14 mouse cellular contexts compared by ENCODE assay signal in the genomic region with DNA sequence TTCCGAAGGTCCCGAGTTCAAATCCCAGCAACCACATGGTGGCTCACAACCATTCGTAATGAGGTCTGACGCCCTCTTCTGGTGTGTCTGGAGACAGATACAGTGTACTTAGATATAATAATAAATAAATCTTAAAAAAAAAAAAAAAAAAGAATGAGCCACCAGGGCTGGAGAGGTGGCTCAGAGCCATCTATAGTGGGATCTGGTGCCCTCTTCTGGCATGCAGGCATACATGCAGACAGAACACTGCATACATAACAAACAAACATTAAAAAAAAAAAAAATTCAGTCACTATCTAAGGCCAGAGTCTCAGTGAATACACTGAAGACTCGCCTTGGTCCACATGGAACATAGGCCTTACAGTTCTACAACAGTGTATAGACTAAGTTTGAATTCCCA. TPM values are rescaled to one million over a fixed set of nuclear protein-coding genes. Genes with fewer than 3 reads are reported as not detected.
DNase-seq lines count a peak whose midpoint lies in the region; ATAC-seq and TF ChIP-seq lines count a peak whose summit lies in the region.
"Had no signal": no experiment of that assay in that cellular context is flagged by ENCODE, and none has a peak within 500 bp of the region (broad histone marks: within the 10 kb centered on the region; RNA-seq: fewer than 3 reads in every experiment).

No protein-coding gene starts in this region.

- peak; percentile 60 for DNase-seq in adrenal gland, postnatal 14 days
- no peak for DNase-seq in adrenal gland, adult (ENCODE audit: inconsistent age in 2 of 2, low spot score in 1 of 2)
- peak; percentile 46 to 52 for DNase-seq in kidney, postnatal 4 days
- peak; percentile 40 to 52 for DNase-seq in B cell, adult 2 months
- no peak for DNase-seq in urinary bladder, adult 18-20 months (ENCODE audit: low spot score in 2 of 2)

- no peak for TF ChIP-seq POLR2A in cortical plate, adult 2 months (IDR thresholded peaks at IDR 0.05; ENCODE audit: extremely low read depth, insufficient read depth, low read length)

- H3K4me2 ChIP-seq in kidney, embryonic 16.5 days (replicated peaks; ENCODE audit: low read depth, low read length): no peak overlapping the region
- H3K4me2 ChIP-seq in hindbrain, embryonic 16.5 days (ENCODE audit: low read length): no peak overlapping the region
- H3K4me2 ChIP-seq: embryonic facial prominence, embryonic 13.5 days; hindbrain, embryonic 15.5 days had no signal

- no peak for ATAC-seq in kidney, embryonic 16.5 days (ENCODE audit: low FRiP score, low TSS enrichment)
- ATAC-seq in hindbrain, embryonic 16.5 days: no peak

- WGBS in kidney, embryonic 16.5 days: 79% methylated on average over 5 of the region's 5 CpGs
- WGBS in hindbrain, embryonic 16.5 days: 78% methylated on average over 5 of the region's 5 CpGs

- H3K9me3 ChIP-seq in kidney, embryonic 16.5 days (ENCODE audit: low read length): no peaks in the 10 kb centered on the region
- H3K9me3 ChIP-seq in hindbrain, embryonic 16.5 days (ENCODE audit: control insufficient read depth, low read length): no peaks in the 10 kb centered on the region
- H3K9me3 ChIP-seq: embryonic facial prominence, embryonic 13.5 days; hindbrain, embryonic 15.5 days had no signal

- peak; percentile 36; the same call in 1 of the 2 replicates for TF ChIP-seq CTCF in cortical plate, adult 2 months (IDR thresholded peaks at IDR 0.05; ENCODE audit: extremely low read depth, insufficient read depth, low read length)

- no peaks in the 10 kb centered on the region for H3K27me3 ChIP-seq in kidney, embryonic 16.5 days (ENCODE audit: insufficient read depth, low read length)
- H3K27me3 ChIP-seq in hindbrain, embryonic 16.5 days (replicated peaks; ENCODE audit: control insufficient read depth, insufficient read depth, low read length): no peaks in the 10 kb centered on the region
- H3K27me3 ChIP-seq: embryonic facial prominence, embryonic 13.5 days; hindbrain, embryonic 15.5 days had no signal

- H3K9ac ChIP-seq in kidney, embryonic 16.5 days (replicated peaks; ENCODE audit: low read length): no peak overlapping the region
- H3K9ac ChIP-seq in hindbrain, embryonic 16.5 days (ENCODE audit: low read depth, low read length): no peak overlapping the region
- H3K9ac ChIP-seq: embryonic facial prominence, embryonic 13.5 days; hindbrain, embryonic 15.5 days had no signal

- H3K4me1 ChIP-seq in kidney, embryonic 16.5 days (ENCODE audit: insufficient read depth, low read length): peaks cover 18% of the 10 kb centered on the region
- peaks cover 5% of the 10 kb centered on the region; the same call in 1 of the 2 replicates for H3K4me1 ChIP-seq in cortical plate, adult 2 months (ENCODE audit: control insufficient read depth, insufficient read depth, low read length)
- peaks cover 11% of the 10 kb centered on the region for H3K4me1 ChIP-seq in hindbrain, embryonic 16.5 days (ENCODE audit: control insufficient read depth, insufficient read depth, low read depth, low read length)

- no peak overlapping the region for H3K27ac ChIP-seq in kidney, embryonic 16.5 days (ENCODE audit: low read length)
- no peak overlapping the region for H3K27ac ChIP-seq in cortical plate, adult 2 months (ENCODE audit: insufficient read depth, low read length)
- H3K27ac ChIP-seq in hindbrain, embryonic 16.5 days (ENCODE audit: low read depth, low read length): no peak overlapping the region
- H3K27ac ChIP-seq: embryonic facial prominence, embryonic 13.5 days; hindbrain, embryonic 15.5 days; macrophage had no signal

- H3K4me3 ChIP-seq in kidney, embryonic 16.5 days (ENCODE audit: low read length): no peak overlapping the region
- no peak overlapping the region for H3K4me3 ChIP-seq in cortical plate, adult 2 months (ENCODE audit: insufficient read depth, low read length)
- H3K4me3 ChIP-seq in hindbrain, embryonic 16.5 days (ENCODE audit: low read length): no peak overlapping the region
- H3K4me3 ChIP-seq: embryonic facial prominence, embryonic 13.5 days; hindbrain, embryonic 15.5 days had no signal

- peaks cover 32% of the 10 kb centered on the region for H3K36me3 ChIP-seq in kidney, embryonic 16.5 days (ENCODE audit: insufficient read depth, low read length)
- H3K36me3 ChIP-seq in hindbrain, embryonic 16.5 days (ENCODE audit: control insufficient read depth, insufficient read depth, low read length): peaks cover 19% of the 10 kb centered on the region; the same call in 1 of the 2 replicates

RNA-seq across cellular contexts. Expression of a gene that starts 2.8 kb away (rescaled TPM):
- 26.3 and 29.6 TPM in 2 replicates for total RNA-seq in adrenal gland, postnatal 14 days (2021)
- 56.9 and 58.8 TPM in 2 replicates for polyA plus RNA-seq in kidney, embryonic 16.5 days (2015; fragmentation: Nextera tagmentation; extraction: Ambion mirVana)
- polyA plus RNA-seq in cortical plate, adult 2 months (2012; rRNA removed): 57.8 and 62.4 TPM in 2 replicates
- polyA plus RNA-seq in hindbrain, embryonic 16.5 days (2015; fragmentation: Nextera tagmentation; extraction: Ambion mirVana): 87.9 and 95.5 TPM in 2 replicates

RNA-seq across cellular contexts. Expression of a gene that starts 2.8 kb away (rescaled TPM):
- 177 and 186 TPM in 2 replicates for total RNA-seq in adrenal gland, postnatal 14 days (2021)
- polyA plus RNA-seq in kidney, embryonic 16.5 days (2015; fragmentation: Nextera tagmentation; extraction: Ambion mirVana): 188 and 192 TPM in 2 replicates
- polyA plus RNA-seq in cortical plate, adult 2 months (2012; rRNA removed): 113 and 127 TPM in 2 replicates
- polyA plus RNA-seq in hindbrain, embryonic 16.5 days (2015; fragmentation: Nextera tagmentation; extraction: Ambion mirVana): 189 and 196 TPM in 2 replicates

RNA-seq across cellular contexts. Expression of a gene that starts 5.9 kb away (rescaled TPM):
- not detected in 2 replicates for total RNA-seq in adrenal gland, postnatal 14 days (2021)
- polyA plus RNA-seq in kidney, embryonic 16.5 days (2015; fragmentation: Nextera tagmentation; extraction: Ambion mirVana): not detected in 2 replicates
- 3.3 and 4.3 TPM in 2 replicates for polyA plus RNA-seq in cortical plate, adult 2 months (2012; rRNA removed)
- 0.11 and 0.20 TPM in 2 replicates for polyA plus RNA-seq in hindbrain, embryonic 16.5 days (2015; fragmentation: Nextera tagmentation; extraction: Ambion mirVana)
- total RNA-seq: granulocyte monocyte progenitor cell, adult 5-6 weeks had no signal
- polyA plus RNA-seq: embryonic facial prominence, embryonic 13.5 days; macrophage; neural tube, embryonic 14.5 days had no signal

RNA-seq across cellular contexts. Expression of a gene that starts 10.3 kb away (rescaled TPM):
- 23.9 and 283 TPM in 2 replicates for total RNA-seq in adrenal gland, postnatal 14 days (2021)
- polyA plus RNA-seq in kidney, embryonic 16.5 days (2015; fragmentation: Nextera tagmentation; extraction: Ambion mirVana): 2.4 and 2.9 TPM in 2 replicates
- polyA plus RNA-seq in cortical plate, adult 2 months (2012; rRNA removed): 159 and 182 TPM in 2 replicates
- 150 and 176 TPM in 2 replicates for polyA plus RNA-seq in hindbrain, embryonic 16.5 days (2015; fragmentation: Nextera tagmentation; extraction: Ambion mirVana)
- total RNA-seq: granulocyte monocyte progenitor cell, adult 5-6 weeks had no signal
- polyA plus RNA-seq: C2C12, macrophage had no signal

RNA-seq across cellular contexts. Expression of a gene that starts 11.6 kb away (rescaled TPM):
- 3.3 and 4.9 TPM in 2 replicates for total RNA-seq in adrenal gland, postnatal 14 days (2021)
- polyA plus RNA-seq in kidney, embryonic 16.5 days (2015; fragmentation: Nextera tagmentation; extraction: Ambion mirVana): 1.2 and 1.8 TPM in 2 replicates
- 26.2 and 27.0 TPM in 2 replicates for polyA plus RNA-seq in cortical plate, adult 2 months (2012; rRNA removed)
- polyA plus RNA-seq in hindbrain, embryonic 16.5 days (2015; fragmentation: Nextera tagmentation; extraction: Ambion mirVana): 43.5 and 51.3 TPM in 2 replicates
- total RNA-seq: granulocyte monocyte progenitor cell, adult 5-6 weeks had no signal

Comparison
In these comparisons a context has a peak if more than half of its experiments do, and no peak if none do; other contexts are left out.
1. DNase-seq: peak in adrenal gland, postnatal 14 days (single experiment), kidney, postnatal 4 days (2 of 2) and B cell, adult 2 months (2 of 2); none in adrenal gland, adult (0 of 2) and urinary bladder, adult 18-20 months (0 of 2).